Mouse (Mus musculus) WW6 (cell line): ENCODE measurements around the gene Fxyd6.
A peak's percentile ranks its signal among the peaks of the same experiment; 100 is the strongest.

Source experiments
- DNase-seq: peaks from one replicate; pipeline ENCODE4 v3.0.0-alpha.2; 2013; ENCODE audit warnings: low read depth, low spot score

The Fxyd6 gene

DNA sequence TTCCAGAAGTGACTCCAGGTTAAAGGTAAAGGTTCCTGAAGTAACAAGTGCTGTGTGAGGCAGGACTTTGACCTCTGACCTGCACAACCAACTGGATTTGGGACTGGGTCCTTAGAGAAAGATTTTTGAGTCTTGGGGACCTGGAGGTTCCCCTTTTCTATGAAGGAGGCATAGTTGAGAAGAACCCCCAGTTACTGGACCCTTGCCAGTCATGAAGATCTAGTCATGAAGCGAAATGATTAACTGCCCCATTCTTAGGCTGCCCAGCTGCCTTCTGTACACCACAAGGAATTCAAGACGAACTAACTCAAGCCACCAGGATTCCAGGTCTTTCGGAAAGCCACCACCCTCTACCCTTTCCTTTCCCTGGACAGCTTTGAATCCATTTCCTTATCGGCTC lies 6.4 kb downstream of the Fxyd6 start:
- DNase-seq = no peak

- no peak for DNase-seq
Observed at GRCm38 (mm10) chr9:45376883-45377282, 6.9 kb downstream of the Fxyd6 start.

GRCm38 (mm10) chr9:45380411-45381251 lies 10.6 kb downstream of the Fxyd6 start:
- DNase-seq = no peak

GRCm38 (mm10) chr9:45382336-45382735 lies 12.4 kb downstream of the Fxyd6 start:
- DNase-seq = no peak

- DNase-seq = no peak
Observed at GRCm38 (mm10) chr9:45382834-45383233, 12.8 kb downstream of the Fxyd6 start.

- no peak for DNase-seq
Observed at GRCm38 (mm10) chr9:45383883-45384282, 13.9 kb downstream of the Fxyd6 start.

DNA sequence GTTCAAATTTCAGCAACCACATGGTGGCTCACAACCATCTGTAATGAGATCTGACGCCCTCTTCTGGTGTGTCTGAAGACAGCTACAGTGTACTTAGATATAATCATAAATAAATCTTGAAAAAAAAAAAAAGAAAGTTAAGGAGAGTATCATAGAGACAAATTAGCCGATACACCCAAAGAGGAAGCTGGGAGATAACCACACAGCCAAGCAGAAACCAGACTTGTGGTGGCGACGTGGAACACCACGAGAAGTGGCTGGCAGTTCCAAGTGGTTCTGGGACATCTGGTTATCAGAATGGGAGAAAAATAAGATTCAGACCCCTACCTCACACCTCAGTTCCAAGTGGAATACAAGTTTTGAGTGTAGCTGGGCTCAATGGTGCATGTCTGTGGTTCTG lies 16.7 kb downstream of the Fxyd6 start:
- DNase-seq = no peak

DNA sequence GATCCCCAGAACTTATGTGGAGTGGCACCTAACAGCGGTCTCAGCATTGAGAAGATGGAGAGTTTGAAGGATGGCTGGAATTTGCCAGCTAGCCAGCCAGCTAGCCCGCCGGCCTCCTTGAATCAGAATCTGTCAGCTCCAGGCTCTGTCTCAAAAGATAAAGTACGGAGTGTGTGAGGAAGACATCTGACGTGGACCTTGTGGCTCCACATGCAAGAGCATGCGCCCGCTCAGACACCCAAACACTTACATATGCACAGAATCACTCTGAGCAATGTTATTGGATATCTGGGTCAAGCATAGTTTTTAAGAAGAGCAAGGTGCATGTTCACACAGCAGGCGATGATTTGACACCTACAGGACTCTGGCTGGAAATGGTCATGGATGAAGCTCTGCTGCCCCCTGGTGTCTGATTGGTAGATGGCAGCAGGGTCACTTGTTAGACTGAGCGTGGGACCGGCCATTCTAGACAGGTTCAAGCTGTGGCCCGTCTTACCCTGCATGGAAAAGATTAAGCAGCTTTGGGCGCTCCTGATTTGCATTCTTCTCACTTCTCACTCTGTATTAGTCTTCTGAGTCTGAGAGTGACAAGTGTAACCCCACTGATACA lies 18.5 kb downstream of the Fxyd6 start:
- peak; percentile 53 for DNase-seq

- no peak for DNase-seq
Observed at GRCm38 (mm10) chr9:45389596-45389995, 19.6 kb downstream of the Fxyd6 start.

DNA sequence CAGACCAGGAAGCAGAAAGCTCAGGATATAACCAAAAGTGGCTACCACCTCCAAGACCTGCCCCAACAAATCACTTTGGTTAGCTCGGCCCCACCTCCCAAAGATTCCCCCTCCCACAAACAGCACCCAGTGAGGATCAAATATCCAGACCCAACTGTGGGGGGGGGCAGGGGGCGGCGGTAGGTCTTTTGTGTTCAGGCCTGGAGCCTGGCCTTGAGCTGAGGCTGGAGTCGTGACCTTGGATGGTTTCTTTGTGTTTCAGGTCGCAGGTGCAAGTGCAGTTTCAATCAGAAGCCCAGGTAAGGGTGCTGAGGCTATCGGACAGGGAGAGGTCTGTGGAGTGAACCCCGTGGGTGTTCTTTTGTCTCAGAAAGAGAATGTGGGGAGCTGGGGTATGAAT lies 21.3 kb downstream of the Fxyd6 start:
- no peak for DNase-seq

- DNase-seq = no peak
Observed at GRCm38 (mm10) chr9:45395218-45395617, 25.2 kb downstream of the Fxyd6 start.

DNA sequence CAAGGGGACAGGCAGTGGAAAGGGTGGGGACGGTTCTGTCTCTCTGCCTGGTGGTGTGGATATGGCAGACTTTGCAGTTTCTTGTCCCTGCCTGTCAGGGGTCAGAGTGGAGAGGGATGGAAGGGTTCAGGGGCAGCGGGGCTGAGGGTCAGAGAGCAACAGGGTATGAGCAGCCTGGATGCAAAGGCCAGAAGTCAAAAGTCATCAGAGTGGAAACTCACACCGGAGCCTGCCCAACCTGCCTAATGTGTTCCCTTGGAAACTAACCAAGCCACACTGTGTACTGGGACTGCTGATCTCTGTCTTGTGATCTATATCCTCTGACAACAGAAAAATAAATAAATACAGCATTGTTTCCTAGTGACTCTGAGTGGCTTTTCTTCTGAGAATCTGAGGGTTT lies 25.8 kb downstream of the Fxyd6 start:
- no peak for DNase-seq

DNA sequence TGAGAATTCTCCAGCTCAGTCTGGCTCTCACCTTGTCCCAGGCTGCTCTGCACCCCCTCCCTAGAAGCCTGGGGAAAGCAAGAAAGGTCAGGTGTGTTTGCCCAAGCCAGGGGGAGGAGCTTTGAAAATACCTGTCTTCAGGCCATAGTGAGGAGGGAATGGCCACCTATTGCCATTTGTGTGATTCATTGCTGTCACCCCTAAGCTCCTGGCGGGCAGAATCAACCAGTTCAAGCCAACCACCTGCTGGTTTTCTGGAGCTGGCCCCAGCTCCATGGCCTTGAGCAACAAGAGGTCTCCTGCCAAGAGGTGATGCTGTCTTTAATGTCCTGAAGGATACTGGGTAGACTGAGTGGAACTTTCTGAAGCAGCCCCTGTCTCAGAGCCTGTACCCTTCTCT lies 28.4 kb downstream of the Fxyd6 start:
- DNase-seq = no peak

DNA sequence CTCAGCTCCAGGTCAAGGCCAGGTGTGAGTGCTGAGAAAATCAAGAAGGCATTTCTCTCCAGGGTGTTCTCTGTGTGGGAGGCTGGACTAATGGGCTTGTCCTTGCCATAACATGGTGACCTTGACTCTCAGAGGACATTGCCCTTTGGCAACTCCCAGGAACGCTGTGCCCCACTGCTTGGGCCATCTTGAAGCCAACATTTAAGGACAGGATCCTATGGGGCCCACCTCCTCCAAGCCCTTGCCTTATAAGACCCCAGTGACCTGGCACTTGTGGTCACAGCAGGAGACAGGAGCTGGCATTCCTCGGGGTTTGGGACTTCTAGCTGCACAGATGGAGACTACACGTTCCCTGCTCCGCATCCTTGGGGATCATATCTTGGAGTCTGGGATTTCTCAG lies 29.4 kb downstream of the Fxyd6 start, which contains the start of gene Fxyd2:
Fxyd2 (plus strand) TSS at position 236 of the 400 bp plus-strand sequence.
- DNase-seq = no peak

DNA sequence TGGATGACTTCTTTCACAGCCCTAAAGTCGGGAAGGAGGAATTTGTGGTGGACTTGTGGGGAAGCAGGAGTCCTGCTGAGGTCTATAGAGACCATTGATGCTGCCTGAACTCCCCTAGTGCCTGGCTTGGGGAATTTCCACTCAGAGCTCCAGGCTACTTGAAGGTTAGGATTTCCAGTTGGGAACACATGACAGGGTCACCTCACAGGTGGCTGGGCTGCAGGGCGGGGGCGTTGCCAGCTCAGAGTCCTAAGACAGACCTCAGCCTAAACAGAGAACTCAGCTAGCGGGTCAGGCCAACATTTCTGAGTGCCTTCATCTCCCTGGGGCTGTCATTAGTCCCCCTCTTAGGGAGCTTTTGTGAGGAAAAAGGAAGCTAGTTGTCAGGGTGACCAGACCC lies 31.9 kb downstream of the Fxyd6 start:
- no peak for DNase-seq

DNA sequence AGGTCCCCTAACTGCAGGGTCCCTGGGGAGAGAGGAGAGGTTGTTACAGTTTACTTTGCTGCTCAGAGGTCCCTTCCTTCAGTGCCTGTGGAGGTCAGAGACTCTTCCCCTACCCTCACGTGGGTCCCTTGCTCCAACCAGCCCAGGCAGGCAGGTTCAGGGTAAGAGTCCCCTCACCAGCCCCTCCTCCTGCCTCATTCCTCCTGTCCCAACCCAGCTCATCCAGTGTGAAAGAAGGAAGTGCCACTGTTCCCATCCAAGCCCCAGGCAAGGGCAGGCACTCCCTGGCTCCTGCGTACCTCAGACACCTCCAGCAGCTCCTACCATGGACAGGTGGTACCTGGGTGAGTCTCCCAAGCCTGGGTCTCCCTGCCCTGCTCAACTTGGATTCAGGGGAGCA lies 33.0 kb downstream of the Fxyd6 start:
- no peak for DNase-seq

DNA sequence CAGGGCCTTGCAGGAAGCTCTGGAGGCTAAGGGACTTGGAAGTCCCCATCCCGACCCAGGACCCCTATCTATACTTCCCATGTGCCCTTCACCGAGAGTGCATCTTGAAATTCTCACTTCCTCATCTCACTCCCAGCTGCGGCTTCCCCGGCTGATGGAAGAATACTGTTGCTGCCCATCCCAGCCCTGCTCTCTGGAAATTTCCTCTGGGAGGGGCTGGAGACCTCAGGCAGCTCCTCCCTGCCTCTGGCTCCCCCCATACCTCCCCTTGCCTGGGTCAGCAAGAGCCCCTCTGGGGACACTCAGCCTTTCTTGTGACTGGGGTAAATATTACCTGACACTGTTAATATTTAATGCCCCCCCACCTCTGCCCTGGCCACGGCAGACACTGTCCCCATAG lies 35.7 kb downstream of the Fxyd6 start:
- DNase-seq = no peak

GRCm38 (mm10) chr9:45406808-45407207 lies 36.8 kb downstream of the Fxyd6 start:
- no peak for DNase-seq

GRCm38 (mm10) chr9:45407706-45408675 lies 38.0 kb downstream of the Fxyd6 start:
- no peak for DNase-seq

DNA sequence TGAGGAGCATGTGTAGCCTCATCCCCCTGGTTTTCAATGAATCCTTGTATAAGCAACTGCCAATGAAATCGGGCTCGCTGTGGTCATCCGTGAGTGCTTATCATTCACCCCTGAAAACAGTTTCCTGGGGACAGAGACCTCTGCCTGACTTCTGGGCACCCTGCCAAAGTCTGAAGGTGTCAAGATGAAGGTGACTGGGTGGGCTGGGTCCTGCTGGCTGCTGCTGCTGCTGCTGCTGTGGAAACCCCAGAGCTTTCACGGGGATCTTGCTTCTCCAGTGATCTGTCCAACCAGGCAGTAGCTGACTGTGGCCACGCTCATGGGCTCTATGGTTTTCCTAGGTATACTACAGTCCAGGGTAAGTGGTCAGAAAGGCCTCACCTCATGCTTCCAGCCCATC lies 40.2 kb downstream of the Fxyd6 start:
- no peak for DNase-seq

GRCm38 (mm10) chr9:45410614-45411013 lies 40.6 kb downstream of the Fxyd6 start:
- DNase-seq = no peak

GRCm38 (mm10) chr9:45411111-45411510 lies 41.1 kb downstream of the Fxyd6 start:
- no peak for DNase-seq
